Mouse (Mus musculus) megakaryocyte, embryonic 14.5 days (primary cell): ENCODE results near the gene Ndufaf3. TPM values are rescaled to one million over a fixed set of nuclear protein-coding genes. Genes with fewer than 3 reads are reported as not detected.

Source experiments
- H3K27me3 ChIP-seq: replicated peaks from 2 replicates; pipeline ENCODE3; 2012; ENCODE audit warnings: inconsistent platforms
- H3K36me3 ChIP-seq: replicated peaks from 2 replicates; pipeline ENCODE3; 2012; ENCODE audit warnings: low read length, inconsistent platforms, mixed read lengths
- H3K4me1 ChIP-seq: 2 replicates; pipeline ENCODE4 v1.6.1; 2012; ENCODE audit warnings: inconsistent platforms
- H3K4me3 ChIP-seq: replicated peaks from 2 replicates; pipeline ENCODE3; 2012; ENCODE audit warnings: moderate library complexity, mild to moderate bottlenecking, inconsistent platforms
- H3K9me3 ChIP-seq: 2 replicates; pipeline ENCODE4 v1.6.1; 2012; ENCODE audit warnings: inconsistent platforms
- FLI1 ChIP-seq: IDR thresholded peaks from 2 replicates; pipeline ENCODE4 v1.6.1; 2012; ENCODE audit warnings: low read length, inconsistent platforms, mixed read lengths
- GATA1 ChIP-seq: IDR thresholded peaks from 3 replicates; pipeline ENCODE4 v1.6.1; 2012; ENCODE audit warnings: mixed read lengths, low read length, inconsistent platforms, borderline replicate concordance
- polyA plus RNA-seq: library from polyadenylated mRNA; stranded (reverse); fragments of >175 nt; gene quantifications from 2 replicates; pipeline ENCODE4 v1.2.3, GENCODE M21; 2012; ENCODE audit warnings: low replicate concordance; ENCODE audit not compliant: insufficient read depth

Ndufaf3 gene
- polyA plus RNA-seq, 1 experiment, result 28.6 TPM

GRCm38 (mm10) chr9:108591462-108591861 is 24.2 kb upstream of the Ndufaf3 start:
- Histone ChIP-seq H3K4me1 (peaks cover 43% of the 10 kb centered on the region), H3K9me3 (no peaks in the 10 kb centered on the region), H3K27me3 (no peaks in the 10 kb centered on the region), H3K4me3 (no peak overlapping the region), H3K36me3 (peaks cover 4% of the 10 kb centered on the region)
- no peak for TF ChIP-seq FLI1
- no peak for TF ChIP-seq GATA1

- H3K4me3 ChIP-seq, result no peak overlapping the region
- peaks cover 4% of the 10 kb centered on the region for H3K36me3 ChIP-seq
- no peaks in the 10 kb centered on the region for H3K9me3 ChIP-seq
- H3K27me3 ChIP-seq, result no peaks in the 10 kb centered on the region
- H3K4me1 ChIP-seq, result peaks cover 39% of the 10 kb centered on the region
- TF ChIP-seq FLI1, result no peak
- no peak for TF ChIP-seq GATA1
Measured at GRCm38 (mm10) chr9:108589229-108589628, 22.0 kb upstream of the Ndufaf3 start.

- TF ChIP-seq FLI1, result no peak
- no peak for TF ChIP-seq GATA1
- Histone ChIP-seq H3K4me3 (no peak overlapping the region), H3K27me3 (no peaks in the 10 kb centered on the region), H3K4me1 (peaks cover 47% of the 10 kb centered on the region), H3K36me3 (no peaks in the 10 kb centered on the region), H3K9me3 (no peaks in the 10 kb centered on the region)
Measured at GRCm38 (mm10) chr9:108587571-108588180, 20.4 kb upstream of the Ndufaf3 start.

- H3K27me3 ChIP-seq, result no peaks in the 10 kb centered on the region
- TF ChIP-seq FLI1 (no peak), GATA1 (no peak)
- peaks cover 26% of the 10 kb centered on the region for H3K36me3 ChIP-seq
- peak overlapping the region; percentile 96 for H3K4me3 ChIP-seq
- no peaks in the 10 kb centered on the region for H3K9me3 ChIP-seq
- peaks cover 75% of the 10 kb centered on the region for H3K4me1 ChIP-seq
Measured at GRCm38 (mm10) chr9:108579344-108579690, 12.1 kb upstream of the Ndufaf3 start.

- no peaks in the 10 kb centered on the region for H3K9me3 ChIP-seq
- peak within 1 kb of the TSS; percentile 96 for H3K4me3 ChIP-seq
- H3K4me1 ChIP-seq, result peaks cover 78% of the 10 kb centered on the region
- TF ChIP-seq GATA1 (no peak), FLI1 (no peak)
- H3K27me3 ChIP-seq, result no peaks in the 10 kb centered on the region
- H3K36me3 ChIP-seq, result peaks cover 32% of the 10 kb centered on the region
Measured at GRCm38 (mm10) chr9:108578545-108579343, 11.5 kb upstream of the Ndufaf3 start, which contains the start of gene Wdr6. TSS of gene Wdr6 (minus strand) at chr9:108578739.

GRCm38 (mm10) chr9:108577934-108578544 is 10.8 kb upstream of the Ndufaf3 start:
- H3K36me3 ChIP-seq, result peaks cover 39% of the 10 kb centered on the region
- no peaks in the 10 kb centered on the region for H3K9me3 ChIP-seq
- H3K4me1 ChIP-seq, result peaks cover 78% of the 10 kb centered on the region

GRCm38 (mm10) chr9:108577025-108577424 is 9.8 kb upstream of the Ndufaf3 start:
- Histone ChIP-seq H3K4me1 (peaks cover 78% of the 10 kb centered on the region), H3K9me3 (no peaks in the 10 kb centered on the region), H3K36me3 (peaks cover 49% of the 10 kb centered on the region), H3K27me3 (no peaks in the 10 kb centered on the region), H3K4me3 (no peak overlapping the region)
- TF ChIP-seq GATA1, result no peak
- TF ChIP-seq FLI1, result no peak

More at GRCm38 (mm10) chr9:108577934-108578544, 10.8 kb upstream of the Ndufaf3 start:
- TF ChIP-seq GATA1 (no peak), FLI1 (no peak)
- Histone ChIP-seq H3K27me3 (no peaks in the 10 kb centered on the region), H3K4me3 (peak overlapping the region; percentile 96)

GRCm38 (mm10) chr9:108575321-108576297 is 8.4 kb upstream of the Ndufaf3 start:
- Histone ChIP-seq H3K36me3 (peaks cover 63% of the 10 kb centered on the region), H3K9me3 (no peaks in the 10 kb centered on the region), H3K27me3 (no peaks in the 10 kb centered on the region), H3K4me1 (peaks cover 85% of the 10 kb centered on the region), H3K4me3 (peak overlapping the region; percentile 23)
- TF ChIP-seq GATA1 (no peak), FLI1 (no peak)

- Histone ChIP-seq H3K36me3 (peaks cover 64% of the 10 kb centered on the region), H3K4me1 (peaks cover 87% of the 10 kb centered on the region), H3K4me3 (no peak overlapping the region), H3K9me3 (no peaks in the 10 kb centered on the region), H3K27me3 (no peaks in the 10 kb centered on the region)
- TF ChIP-seq FLI1 (no peak), GATA1 (no peak)
Measured at GRCm38 (mm10) chr9:108574921-108575320, 7.7 kb upstream of the Ndufaf3 start.
